ENCODE assay signal across 8 mouse cellular contexts in the genomic region with DNA sequence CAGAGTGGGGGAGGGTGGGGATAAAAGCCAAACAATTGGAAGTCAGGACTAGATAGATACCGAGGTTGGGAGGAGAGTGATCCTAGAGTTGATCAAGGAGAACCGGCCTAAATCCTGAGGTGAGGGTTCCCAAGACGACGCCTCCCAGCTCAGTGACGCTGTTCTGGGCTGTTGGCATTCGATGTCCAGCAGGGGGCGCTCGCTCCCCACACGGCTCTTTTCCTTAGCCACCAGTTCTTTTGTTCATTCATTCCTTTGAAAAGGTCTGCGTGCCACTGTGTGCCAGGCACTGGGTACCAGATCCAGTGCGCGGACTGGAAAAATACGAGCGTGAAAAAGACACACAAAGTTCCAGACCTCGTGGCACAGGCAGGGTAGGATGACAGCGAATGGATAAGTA. TPM values are rescaled to one million over a fixed set of nuclear protein-coding genes. Genes with fewer than 3 reads are reported as not detected.
DNase-seq lines count a peak whose midpoint lies in the region; ATAC-seq lines count a peak whose summit lies in the region.

No protein-coding gene starts in this region.

- no peak overlapping the region for H3K27ac ChIP-seq in forebrain, embryonic 16.5 days (ENCODE audit: low read length)
- H3K27ac ChIP-seq in hindbrain, embryonic 15.5 days (replicated peaks): no peak overlapping the region

- no peaks in the 10 kb centered on the region for H3K9me3 ChIP-seq in forebrain, embryonic 16.5 days (ENCODE audit: control insufficient read depth, low read length)
- H3K9me3 ChIP-seq in hindbrain, embryonic 15.5 days: no peaks in the 10 kb centered on the region

- 3% methylated on average over 16 of the region's 16 CpGs for WGBS in forebrain, embryonic 16.5 days
- 4% methylated on average over 16 of the region's 16 CpGs for WGBS in hindbrain, embryonic 15.5 days

- no peak overlapping the region; the same call in 1 of the 2 replicates for H3K4me3 ChIP-seq in forebrain, embryonic 16.5 days (replicated peaks; ENCODE audit: low read length)
- no peak overlapping the region for H3K4me3 ChIP-seq in hindbrain, embryonic 15.5 days

- peak; percentile 69 for ATAC-seq in forebrain, embryonic 16.5 days
- ATAC-seq in hindbrain, embryonic 15.5 days (ENCODE audit: low FRiP score, low read depth): peak; percentile 59; the same call in 1 of the 2 replicates

- no peaks in the 10 kb centered on the region for H3K36me3 ChIP-seq in forebrain, embryonic 16.5 days (ENCODE audit: control insufficient read depth, insufficient read depth)
- H3K36me3 ChIP-seq in hindbrain, embryonic 15.5 days: no peaks in the 10 kb centered on the region

- peaks cover 6% of the 10 kb centered on the region; the same call in 1 of the 2 replicates for H3K4me1 ChIP-seq in forebrain, embryonic 16.5 days (replicated peaks; ENCODE audit: control insufficient read depth, insufficient read depth, low read length)
- H3K4me1 ChIP-seq in hindbrain, embryonic 15.5 days (replicated peaks): 0 out of 2 replicates have a peak, but pooled peaks cover 4% of the 10 kb centered on the region

- peak overlapping the region; percentile 33; the same call in 1 of the 2 replicates for H3K4me2 ChIP-seq in forebrain, embryonic 16.5 days (ENCODE audit: low read length)
- peak overlapping the region; percentile 39 for H3K4me2 ChIP-seq in hindbrain, embryonic 15.5 days

- peak overlapping the region; percentile 45; the same call in 1 of the 2 replicates for H3K9ac ChIP-seq in forebrain, embryonic 16.5 days (replicated peaks; ENCODE audit: low read depth, low read length)
- H3K9ac ChIP-seq in hindbrain, embryonic 15.5 days: no peak overlapping the region

- no peaks in the 10 kb centered on the region for H3K27me3 ChIP-seq in forebrain, embryonic 16.5 days (replicated peaks; ENCODE audit: control insufficient read depth, insufficient read depth, low read length)
- no peaks in the 10 kb centered on the region for H3K27me3 ChIP-seq in hindbrain, embryonic 15.5 days

- peak; percentile 16 for DNase-seq in MEL-GATA-1-ER (ENCODE audit: extremely low read depth, low read depth)
- peak; percentile 66 for DNase-seq in cerebellum, adult 11-12 months
- peak; percentile 81 to 90 for DNase-seq in layer of hippocampus, postnatal 14 days (ENCODE audit: low spot score in 2 of 2)
- peak; percentile 57 for DNase-seq in lung, postnatal 25 days (ENCODE audit: low spot score)
- peak; percentile 74 for DNase-seq in retina, postnatal 7 days (ENCODE audit: low read depth, low spot score)
- DNase-seq in thymus, postnatal 36 days: peak; percentile 75 to 81

RNA-seq across cellular contexts. Expression of gene Lin28a, which starts 17.3 kb away (rescaled TPM):
- polyA plus RNA-seq in forebrain, embryonic 16.5 days (2015; fragmentation: Nextera tagmentation; extraction: Ambion mirVana): not detected in 2 replicates
- 0.16 and 0.22 TPM in 2 replicates for polyA plus RNA-seq in hindbrain, embryonic 15.5 days (2015; fragmentation: Nextera tagmentation; extraction: Ambion mirVana)
- not detected for total RNA-seq in layer of hippocampus, postnatal 14 days (2021)

RNA-seq across cellular contexts. Expression of gene Zfp683, which starts 17.7 kb away (rescaled TPM):
- polyA plus RNA-seq in forebrain, embryonic 16.5 days (2015; fragmentation: Nextera tagmentation; extraction: Ambion mirVana): not detected in 2 replicates
- polyA plus RNA-seq in hindbrain, embryonic 15.5 days (2015; fragmentation: Nextera tagmentation; extraction: Ambion mirVana): not detected in 2 replicates
- not detected for total RNA-seq in layer of hippocampus, postnatal 14 days (2021)

RNA-seq across cellular contexts. Expression of gene Crybg2, which starts 24.7 kb away (rescaled TPM):
- polyA plus RNA-seq in forebrain, embryonic 16.5 days (2015; fragmentation: Nextera tagmentation; extraction: Ambion mirVana): 1.2 and 1.6 TPM in 2 replicates
- polyA plus RNA-seq in hindbrain, embryonic 15.5 days (2015; fragmentation: Nextera tagmentation; extraction: Ambion mirVana): 4.3 and 4.6 TPM in 2 replicates
- total RNA-seq in layer of hippocampus, postnatal 14 days (2021): 1 to 10 TPM; 1.2 to 2.2 TPM

RNA-seq across cellular contexts. Expression of gene Dhdds, which starts 35.2 kb away (rescaled TPM):
- polyA plus RNA-seq in forebrain, embryonic 16.5 days (2015; fragmentation: Nextera tagmentation; extraction: Ambion mirVana): 52.5 and 60.9 TPM in 2 replicates
- 44.0 and 46.0 TPM in 2 replicates for polyA plus RNA-seq in hindbrain, embryonic 15.5 days (2015; fragmentation: Nextera tagmentation; extraction: Ambion mirVana)
- total RNA-seq in layer of hippocampus, postnatal 14 days (2021): 10 to 100 TPM; 57.9 to 65.2 TPM

RNA-seq across cellular contexts. Expression of gene Cd52, which starts 58.9 kb away (rescaled TPM):
- 0.91 and 1.4 TPM in 2 replicates for polyA plus RNA-seq in forebrain, embryonic 16.5 days (2015; fragmentation: Nextera tagmentation; extraction: Ambion mirVana)
- polyA plus RNA-seq in hindbrain, embryonic 15.5 days (2015; fragmentation: Nextera tagmentation; extraction: Ambion mirVana): 2.3 and 9.0 TPM in 2 replicates
- total RNA-seq in layer of hippocampus, postnatal 14 days (2021): 1 to 10 TPM in 1 of 2 experiments, under 1 TPM in 1; 0.86 to 1.5 TPM

Comparison
In these comparisons a context has a peak if more than half of its experiments do, and no peak if none do; other contexts are left out.
1. DNase-seq: peak in every context shown above with its lines; median percentile 86 in layer of hippocampus, postnatal 14 days; 78 in thymus, postnatal 36 days; 74 in retina, postnatal 7 days; 66 in cerebellum, adult 11-12 months; 57 in lung, postnatal 25 days; 16 in MEL-GATA-1-ER.